Mouse (Mus musculus): ENCODE data around the gene Trmt1. TPM values are rescaled to one million over a fixed set of nuclear protein-coding genes. Genes with fewer than 3 reads are reported as not detected.

Trmt1 gene
- polyA plus RNA-seq, 1 experiment = 145 TPM

DNA sequence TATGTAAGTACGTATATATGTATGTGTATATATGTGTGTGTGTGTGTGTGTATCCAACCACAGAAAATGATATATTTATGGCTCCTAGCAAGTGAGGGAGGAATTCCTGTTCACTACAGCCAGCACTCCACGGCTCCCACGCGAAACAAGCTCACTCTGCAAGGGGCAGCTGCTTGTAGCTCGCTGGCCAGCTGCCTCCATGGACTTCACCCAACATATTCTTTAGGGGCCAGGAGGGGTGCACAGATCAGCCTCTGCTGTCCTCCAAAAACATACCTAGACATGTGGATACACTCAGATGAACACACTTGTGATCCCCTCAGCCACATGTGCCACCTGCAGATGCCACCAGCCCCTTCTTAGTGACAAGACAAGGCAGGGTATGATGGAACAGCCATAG is 46.4 kb downstream of the Trmt1 start:
- TF ChIP-seq POLR2A (IDR thresholded peaks at IDR 0.05; ENCODE audit: extremely low read depth, insufficient read depth, low read length) (no peak), CTCF (IDR thresholded peaks at IDR 0.05; ENCODE audit: extremely low read depth, insufficient read depth, low read length) (no peak)
- H3K4me1 ChIP-seq (ENCODE audit: control insufficient read depth, insufficient read depth, low read length) = peaks cover 29% of the 10 kb centered on the region
- H3K4me3 ChIP-seq (ENCODE audit: insufficient read depth, low read length) = no peak overlapping the region
- H3K27ac ChIP-seq (ENCODE audit: insufficient read depth, low read length) = 0 out of 2 replicates have a peak overlapping the region, but pooled peaks have one; percentile 24

- peaks cover 32% of the 10 kb centered on the region for H3K4me1 ChIP-seq (ENCODE audit: control insufficient read depth, insufficient read depth, low read length)
- TF ChIP-seq POLR2A (IDR thresholded peaks at IDR 0.05; ENCODE audit: extremely low read depth, insufficient read depth, low read length) (no peak), CTCF (IDR thresholded peaks at IDR 0.05; ENCODE audit: extremely low read depth, insufficient read depth, low read length) (no peak)
- 0 out of 2 replicates have a peak overlapping the region, but pooled peaks have one; percentile 24 for H3K27ac ChIP-seq (ENCODE audit: insufficient read depth, low read length)
- no peak overlapping the region for H3K4me3 ChIP-seq (ENCODE audit: insufficient read depth, low read length)
Observed at GRCm38 (mm10) chr8:84732996-84733395, 46.9 kb downstream of the Trmt1 start.

- Histone ChIP-seq H3K4me3 (ENCODE audit: insufficient read depth, low read length) (no peak overlapping the region), H3K4me1 (ENCODE audit: control insufficient read depth, insufficient read depth, low read length) (peaks cover 37% of the 10 kb centered on the region), H3K27ac (ENCODE audit: insufficient read depth, low read length) (0 out of 2 replicates have a peak overlapping the region, but pooled peaks have one; percentile 4)
- TF ChIP-seq POLR2A (IDR thresholded peaks at IDR 0.05; ENCODE audit: extremely low read depth, insufficient read depth, low read length) (no peak), CTCF (IDR thresholded peaks at IDR 0.05; ENCODE audit: extremely low read depth, insufficient read depth, low read length) (no peak)
Observed at GRCm38 (mm10) chr8:84733959-84734358, 47.9 kb downstream of the Trmt1 start.

GRCm38 (mm10) chr8:84734680-84735079 is 48.6 kb downstream of the Trmt1 start:
- no peak overlapping the region for H3K27ac ChIP-seq (ENCODE audit: insufficient read depth, low read length)
- TF ChIP-seq CTCF (IDR thresholded peaks at IDR 0.05; ENCODE audit: extremely low read depth, insufficient read depth, low read length) (no peak), POLR2A (IDR thresholded peaks at IDR 0.05; ENCODE audit: extremely low read depth, insufficient read depth, low read length) (no peak)
- H3K4me3 ChIP-seq (ENCODE audit: insufficient read depth, low read length) = no peak overlapping the region
- H3K4me1 ChIP-seq (ENCODE audit: control insufficient read depth, insufficient read depth, low read length) = peaks cover 34% of the 10 kb centered on the region

DNA sequence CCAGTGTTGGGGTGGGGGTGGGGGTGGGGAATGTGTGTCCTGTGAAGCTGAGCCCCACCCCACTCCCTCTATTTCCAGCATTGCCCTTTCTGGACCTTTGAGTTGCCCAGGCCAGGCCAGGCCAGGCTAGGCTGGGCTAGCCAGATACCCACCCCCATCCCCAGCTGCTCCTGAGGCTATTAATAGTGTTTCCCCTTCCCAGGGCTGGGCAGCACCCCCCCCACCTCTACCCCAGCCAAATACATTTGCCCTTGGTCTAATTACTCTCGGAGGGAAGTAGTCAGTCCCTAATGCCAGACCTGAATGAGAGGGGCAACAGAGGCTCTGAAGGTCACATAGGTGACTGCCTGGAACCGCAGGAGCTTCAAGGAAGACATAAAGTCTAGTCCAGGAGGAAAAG is 49.5 kb downstream of the Trmt1 start:
- 0 out of 2 replicates have a peak overlapping the region, but pooled peaks have one; percentile 31 for H3K27ac ChIP-seq (ENCODE audit: insufficient read depth, low read length)
- no peak overlapping the region for H3K4me3 ChIP-seq (ENCODE audit: insufficient read depth, low read length)
- peaks cover 32% of the 10 kb centered on the region for H3K4me1 ChIP-seq (ENCODE audit: control insufficient read depth, insufficient read depth, low read length)
- TF ChIP-seq POLR2A (IDR thresholded peaks at IDR 0.05; ENCODE audit: extremely low read depth, insufficient read depth, low read length) (no peak), CTCF (IDR thresholded peaks at IDR 0.05; ENCODE audit: extremely low read depth, insufficient read depth, low read length) (no peak)

DNA sequence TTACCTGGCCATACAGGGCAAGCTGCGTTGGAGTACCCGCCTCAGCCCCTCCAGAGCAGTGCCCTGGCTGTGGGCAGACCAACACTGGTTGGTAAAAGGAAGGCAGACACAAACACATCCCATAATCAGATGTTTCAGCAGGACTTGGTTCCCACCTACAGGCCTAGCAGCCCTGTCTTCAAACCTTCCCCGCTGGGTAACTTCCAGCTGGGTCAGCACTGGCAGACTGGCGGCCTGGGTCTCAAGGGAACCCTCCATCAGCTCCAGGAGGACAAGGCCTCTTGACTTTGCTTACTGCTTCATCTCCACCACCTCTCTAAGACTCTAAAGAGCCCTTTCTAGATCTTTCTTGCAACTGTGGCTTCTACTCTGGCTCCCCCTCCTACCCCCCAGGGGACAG is 50.4 kb downstream of the Trmt1 start:
- TF ChIP-seq CTCF (IDR thresholded peaks at IDR 0.05; ENCODE audit: extremely low read depth, insufficient read depth, low read length) (no peak), POLR2A (IDR thresholded peaks at IDR 0.05; ENCODE audit: extremely low read depth, insufficient read depth, low read length) (no peak)
- Histone ChIP-seq H3K27ac (ENCODE audit: insufficient read depth, low read length) (peak overlapping the region; percentile 8; the same call in 1 of the 2 replicates), H3K4me1 (ENCODE audit: control insufficient read depth, insufficient read depth, low read length) (peaks cover 25% of the 10 kb centered on the region), H3K4me3 (ENCODE audit: insufficient read depth, low read length) (no peak overlapping the region)

GRCm38 (mm10) chr8:84737608-84738007 is 51.5 kb downstream of the Trmt1 start:
- Histone ChIP-seq H3K27ac (ENCODE audit: insufficient read depth, low read length) (no peak overlapping the region), H3K4me3 (ENCODE audit: insufficient read depth, low read length) (no peak overlapping the region), H3K4me1 (ENCODE audit: control insufficient read depth, insufficient read depth, low read length) (peaks cover 24% of the 10 kb centered on the region)
- TF ChIP-seq POLR2A (IDR thresholded peaks at IDR 0.05; ENCODE audit: extremely low read depth, insufficient read depth, low read length) = no peak
- TF ChIP-seq CTCF (IDR thresholded peaks at IDR 0.05; ENCODE audit: extremely low read depth, insufficient read depth, low read length) = peak; percentile 95

DNA sequence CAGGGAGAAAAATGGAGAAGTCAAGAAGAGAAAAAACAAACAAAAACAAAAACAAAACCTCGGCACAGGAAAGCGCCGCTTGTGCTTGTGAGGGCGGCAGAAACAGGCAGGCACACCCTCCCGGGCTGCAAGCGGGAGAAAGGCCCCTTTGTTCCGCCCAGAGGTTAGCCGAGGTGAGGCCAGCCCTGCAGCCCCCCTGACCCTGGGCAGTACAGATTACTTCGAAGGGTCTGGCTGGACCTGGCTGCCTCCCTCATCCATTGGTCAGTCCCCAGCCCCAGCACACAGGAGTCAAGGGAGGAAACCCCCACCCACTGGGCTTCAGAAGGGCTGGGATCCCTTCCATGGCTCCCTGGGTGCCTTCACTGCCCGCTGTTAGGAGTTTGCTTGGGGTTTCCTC is 52.2 kb downstream of the Trmt1 start:
- Histone ChIP-seq H3K27ac (ENCODE audit: insufficient read depth, low read length) (peak overlapping the region; percentile 62; the same call in 1 of the 2 replicates), H3K4me3 (ENCODE audit: insufficient read depth, low read length) (no peak overlapping the region), H3K4me1 (ENCODE audit: control insufficient read depth, insufficient read depth, low read length) (peaks cover 22% of the 10 kb centered on the region)
- no peak for TF ChIP-seq POLR2A (IDR thresholded peaks at IDR 0.05; ENCODE audit: extremely low read depth, insufficient read depth, low read length)
- no peak for TF ChIP-seq CTCF (IDR thresholded peaks at IDR 0.05; ENCODE audit: extremely low read depth, insufficient read depth, low read length)

GRCm38 (mm10) chr8:84738715-84739400 is 52.8 kb downstream of the Trmt1 start:
- TF ChIP-seq CTCF (IDR thresholded peaks at IDR 0.05; ENCODE audit: extremely low read depth, insufficient read depth, low read length) (no peak), POLR2A (IDR thresholded peaks at IDR 0.05; ENCODE audit: extremely low read depth, insufficient read depth, low read length) (no peak)
- peak overlapping the region; percentile 62; the same call in 1 of the 2 replicates for H3K27ac ChIP-seq (ENCODE audit: insufficient read depth, low read length)

GRCm38 (mm10) chr8:84739401-84739742 is 53.3 kb downstream of the Trmt1 start:
- Histone ChIP-seq H3K4me1 (ENCODE audit: control insufficient read depth, insufficient read depth, low read length) (peaks cover 24% of the 10 kb centered on the region), H3K4me3 (ENCODE audit: insufficient read depth, low read length) (no peak overlapping the region), H3K27ac (ENCODE audit: insufficient read depth, low read length) (0 out of 2 replicates have a peak overlapping the region, but pooled peaks have one; percentile 19)
- TF ChIP-seq POLR2A (IDR thresholded peaks at IDR 0.05; ENCODE audit: extremely low read depth, insufficient read depth, low read length) (no peak), CTCF (IDR thresholded peaks at IDR 0.05; ENCODE audit: extremely low read depth, insufficient read depth, low read length) (no peak)

More at GRCm38 (mm10) chr8:84738715-84739400, 52.8 kb downstream of the Trmt1 start:
- H3K4me3 ChIP-seq (ENCODE audit: insufficient read depth, low read length) = no peak overlapping the region
- H3K4me1 ChIP-seq (ENCODE audit: control insufficient read depth, insufficient read depth, low read length) = peaks cover 21% of the 10 kb centered on the region
